Mouse (Mus musculus) layer of hippocampus, postnatal 36 days (tissue): ENCODE data around the gene Ctsll3. TPM values are rescaled to one million over a fixed set of nuclear protein-coding genes. Genes with fewer than 3 reads are reported as not detected.

Experiments
- total RNA-seq, 2 experiments: library from RNA; stranded (reverse); gene quantifications; 2 replicates each; pipeline ENCODE4 v1.2.3; 2021

Gene Ctsll3
- total RNA-seq, 2 experiments from 2014 or later: not detected

Other genes with a start within 250 kb of the Ctsll3 start
- 100 to 1,000 TPM; 130 to 158 TPM for gene Dapk1, start 200.9 kb downstream of the Ctsll3 start, total RNA-seq
- not detected for gene BC051665, start 16.5 kb downstream of the Ctsll3 start, total RNA-seq
- gene 4930486L24Rik, start 61.6 kb upstream of the Ctsll3 start, total RNA-seq: not detected
- not detected for gene Gm49392, start 94.0 kb upstream of the Ctsll3 start, total RNA-seq
- 1 to 10 TPM; 1.1 to 3.7 TPM for gene Ctla2b, start 94.6 kb upstream of the Ctsll3 start, total RNA-seq
- gene Tpbpb, start 102.0 kb upstream of the Ctsll3 start, total RNA-seq: not detected
- gene Gm49393, start 132.7 kb upstream of the Ctsll3 start, total RNA-seq: not detected
- gene Gm49391, start 133.7 kb upstream of the Ctsll3 start, total RNA-seq: not detected
- 10 to 100 TPM; 14.9 to 19.0 TPM for gene Ctla2a, start 133.8 kb upstream of the Ctsll3 start, total RNA-seq
- not detected for gene Tpbpa, start 139.1 kb upstream of the Ctsll3 start, total RNA-seq
- not detected for gene Ctsj, start 203.1 kb upstream of the Ctsll3 start, total RNA-seq
- not detected for gene Ctsq, start 237.8 kb upstream of the Ctsll3 start, total RNA-seq